Mouse (Mus musculus): ENCODE measurements at regions not wholly inside any gene's neighbourhood (a gene's known extent, or its start where the extent isn't known, plus 50 kb on each side); places are given as distances from the start of the nearest gene placed in this dataset.

- no peak for DNase-seq (ENCODE audit: low read depth, low spot score)
These were observed 462.7 kb upstream of the Gm19410 start for GRCm38 (mm10) chr8:35302856-35303255.

- DNase-seq (ENCODE audit: low read depth, low spot score) = no peak
These were observed 444.2 kb upstream of the Gm19410 start for GRCm38 (mm10) chr8:35321270-35321865.

- no peak for DNase-seq (ENCODE audit: low read depth, low spot score)
These were observed 442.2 kb upstream of the Gm19410 start for GRCm38 (mm10) chr8:35323180-35323975.

All from brain, embryonic 18.5 days (tissue).